11 mouse cellular contexts compared by ENCODE assay signal in genomic region chr8:26559196-26559595, GRCm38 (mm10).
DNase-seq lines count a peak whose midpoint lies in the region; ATAC-seq and TF ChIP-seq lines count a peak whose summit lies in the region.
"Had no signal": no experiment of that assay in that cellular context is flagged by ENCODE, and none has a peak within 500 bp of the region (broad histone marks: within the 10 kb centered on the region; RNA-seq: fewer than 3 reads in every experiment).

No protein-coding gene starts in this region.

- H3K27me3 ChIP-seq in stomach, postnatal 0 days (ENCODE audit: control insufficient read depth, insufficient read depth, low read length) = no peaks in the 10 kb centered on the region
- H3K27me3 ChIP-seq in hindbrain, embryonic 16.5 days (replicated peaks; ENCODE audit: control insufficient read depth, insufficient read depth, low read length) = no peaks in the 10 kb centered on the region
- no peaks in the 10 kb centered on the region for H3K27me3 ChIP-seq in hindbrain, embryonic 11.5 days (ENCODE audit: control insufficient read depth, insufficient read depth, low read length)
- no peaks in the 10 kb centered on the region for H3K27me3 ChIP-seq in midbrain, embryonic 13.5 days

- ATAC-seq in stomach, postnatal 0 days (ENCODE audit: low FRiP score, low TSS enrichment) = no peak
- no peak for ATAC-seq in hindbrain, embryonic 16.5 days
- ATAC-seq in hindbrain, embryonic 11.5 days (ENCODE audit: low FRiP score) = no peak
- no peak for ATAC-seq in midbrain, embryonic 13.5 days

- TF ChIP-seq EP300 in stomach, postnatal 0 days (optimal IDR thresholded peaks at IDR 0.05) = no peak

- no peaks in the 10 kb centered on the region for H3K36me3 ChIP-seq in stomach, postnatal 0 days (ENCODE audit: control insufficient read depth, insufficient read depth, low read length)
- H3K36me3 ChIP-seq in hindbrain, embryonic 16.5 days (ENCODE audit: control insufficient read depth, insufficient read depth, low read length) = no peaks in the 10 kb centered on the region
- no peaks in the 10 kb centered on the region for H3K36me3 ChIP-seq in hindbrain, embryonic 11.5 days (ENCODE audit: control insufficient read depth, insufficient read depth, low read length)
- H3K36me3 ChIP-seq in midbrain, embryonic 13.5 days = no peaks in the 10 kb centered on the region

- no peak overlapping the region for H3K4me3 ChIP-seq in stomach, postnatal 0 days (ENCODE audit: low read depth, low read length)
- no peak overlapping the region for H3K4me3 ChIP-seq in hindbrain, embryonic 16.5 days (ENCODE audit: low read length)
- H3K4me3 ChIP-seq in hindbrain, embryonic 11.5 days (ENCODE audit: low read depth, low read length) = no peak overlapping the region
- H3K4me3 ChIP-seq in midbrain, embryonic 13.5 days (replicated peaks) = no peak overlapping the region
- H3K4me3 ChIP-seq: erythroblast, embryonic 14.5 days; left cerebral cortex, adult 2 months had no signal

- no peak overlapping the region for H3K4me2 ChIP-seq in stomach, postnatal 0 days (replicated peaks; ENCODE audit: low read depth)
- no peak overlapping the region for H3K4me2 ChIP-seq in hindbrain, embryonic 16.5 days (ENCODE audit: low read length)
- no peak overlapping the region for H3K4me2 ChIP-seq in hindbrain, embryonic 11.5 days (replicated peaks; ENCODE audit: low read depth, low read length)
- no peak overlapping the region for H3K4me2 ChIP-seq in midbrain, embryonic 13.5 days (replicated peaks)

- no peaks in the 10 kb centered on the region for H3K4me1 ChIP-seq in stomach, postnatal 0 days (replicated peaks; ENCODE audit: control insufficient read depth, insufficient read depth)
- H3K4me1 ChIP-seq in hindbrain, embryonic 16.5 days (ENCODE audit: control insufficient read depth, insufficient read depth, low read depth, low read length) = no peaks in the 10 kb centered on the region
- no peaks in the 10 kb centered on the region for H3K4me1 ChIP-seq in hindbrain, embryonic 11.5 days (replicated peaks; ENCODE audit: control insufficient read depth, insufficient read depth, low read length)
- H3K4me1 ChIP-seq in midbrain, embryonic 13.5 days (replicated peaks) = no peaks in the 10 kb centered on the region

- DNase-seq in urinary bladder, postnatal 14 days (ENCODE audit: low spot score) = peak; percentile 39
- no peak for DNase-seq in urinary bladder, adult 2 months (ENCODE audit: low spot score)
- DNase-seq in gastrocnemius, postnatal 10 days = peak; percentile 62
- DNase-seq in kidney, postnatal 14 days = peak; percentile 39
- DNase-seq in stomach, postnatal 0 days (ENCODE audit: low spot score) = peak; percentile 9
- no peak for DNase-seq in hindbrain, embryonic 11.5 days (ENCODE audit: low spot score)
- DNase-seq: retina, postnatal 1 day had no signal

- 54% methylated on average over 5 of the region's 5 CpGs for WGBS in stomach, postnatal 0 days
- 64% methylated on average over 5 of the region's 5 CpGs for WGBS in hindbrain, embryonic 16.5 days
- 69% methylated on average over 5 of the region's 5 CpGs for WGBS in hindbrain, embryonic 11.5 days
- WGBS in midbrain, embryonic 13.5 days = 82% methylated on average over 5 of the region's 5 CpGs

- no peak for TF ChIP-seq CTCF in stomach, postnatal 0 days (IDR thresholded peaks at IDR 0.05; ENCODE audit: low read depth)

- H3K9me3 ChIP-seq in stomach, postnatal 0 days (ENCODE audit: control insufficient read depth, low read length) = no peaks in the 10 kb centered on the region
- H3K9me3 ChIP-seq in hindbrain, embryonic 16.5 days (ENCODE audit: control insufficient read depth, low read length) = no peaks in the 10 kb centered on the region
- H3K9me3 ChIP-seq in hindbrain, embryonic 11.5 days (ENCODE audit: control insufficient read depth, low read length) = no peaks in the 10 kb centered on the region
- H3K9me3 ChIP-seq in midbrain, embryonic 13.5 days = no peaks in the 10 kb centered on the region

- no peak overlapping the region for H3K9ac ChIP-seq in stomach, postnatal 0 days (ENCODE audit: low read length)
- H3K9ac ChIP-seq in hindbrain, embryonic 16.5 days (ENCODE audit: low read depth, low read length) = no peak overlapping the region
- no peak overlapping the region for H3K9ac ChIP-seq in hindbrain, embryonic 11.5 days (ENCODE audit: low read depth, low read length)
- H3K9ac ChIP-seq in midbrain, embryonic 13.5 days (replicated peaks) = no peak overlapping the region

- no peak overlapping the region for H3K27ac ChIP-seq in stomach, postnatal 0 days (replicated peaks)
- no peak overlapping the region for H3K27ac ChIP-seq in hindbrain, embryonic 16.5 days (ENCODE audit: low read depth, low read length)
- H3K27ac ChIP-seq in hindbrain, embryonic 11.5 days (ENCODE audit: low read depth, low read length) = no peak overlapping the region
- H3K27ac ChIP-seq in midbrain, embryonic 13.5 days = no peak overlapping the region
- H3K27ac ChIP-seq: left cerebral cortex, adult 2 months had no signal

Comparison
In these comparisons a context has a peak if more than half of its experiments do, and no peak if none do; other contexts are left out.
1. DNase-seq: peak in urinary bladder, postnatal 14 days (single experiment), gastrocnemius, postnatal 10 days (single experiment), kidney, postnatal 14 days (single experiment) and stomach, postnatal 0 days (single experiment); none in urinary bladder, adult 2 months (single experiment) and hindbrain, embryonic 11.5 days (single experiment).